Mouse (Mus musculus) intestine, embryonic 16.5 days (tissue): ENCODE measurements around the gene Ube2k. TPM values are rescaled to one million over a fixed set of nuclear protein-coding genes. Genes with fewer than 3 reads are reported as not detected.

Experiments used
- ATAC-seq: fragments of 200-750 bp; cut with Nextera tagmentation; 2 replicates; pipeline ENCODE4 v1.8.0; 2017; ENCODE audit warnings: moderate TSS enrichment, moderate library complexity
- H3K27ac ChIP-seq: fragments of 300-500 bp; sonication (generic); 2 replicates; pipeline ENCODE4 v1.5.1; 2014; ENCODE audit warnings: mild to moderate bottlenecking, low read length
- H3K27me3 ChIP-seq: fragments of 300-500 bp; sonication (generic); replicated peaks from 2 replicates; pipeline ENCODE4 v1.6.1; 2014; ENCODE audit warnings: low read length, control low read depth, mixed read lengths; ENCODE audit not compliant: control insufficient read depth, insufficient read depth
- H3K36me3 ChIP-seq: fragments of 300-500 bp; sonication (generic); 2 replicates; pipeline ENCODE4 v1.6.1; 2014; ENCODE audit warnings: low read length, control low read depth; ENCODE audit not compliant: control insufficient read depth, insufficient read depth
- H3K4me1 ChIP-seq: fragments of 300-500 bp; sonication (generic); 2 replicates; pipeline ENCODE4 v1.6.1; 2014; ENCODE audit warnings: low read length, control low read depth, mixed read lengths; ENCODE audit not compliant: control insufficient read depth, insufficient read depth
- H3K4me2 ChIP-seq: fragments of 300-500 bp; sonication (generic); 2 replicates; pipeline ENCODE4 v1.6.1; 2014; ENCODE audit warnings: low read depth, low read length, control low read depth
- H3K4me3 ChIP-seq: fragments of 300-500 bp; sonication (generic); 2 replicates; pipeline ENCODE4 v1.5.1; 2014; ENCODE audit warnings: mild to moderate bottlenecking, low read length
- H3K9ac ChIP-seq: fragments of 300-500 bp; sonication (generic); 2 replicates; pipeline ENCODE4 v1.6.1; 2014; ENCODE audit warnings: low read depth, low read length
- H3K9me3 ChIP-seq: fragments of 300-500 bp; sonication (generic); 2 replicates; pipeline ENCODE4 v1.6.1; 2016; ENCODE audit warnings: low read length, control low read depth; ENCODE audit not compliant: control insufficient read depth
- WGBS: fragments of 180-500 bp; shearing (Covaris S2); extraction: QIAGEN DNeasy Blood & Tissue Kit; methylation state at CpG from one replicate; pipeline ENCODE4 v1.1.7; 2014; 5-methylcytosine and 5-hydroxymethylcytosine counted together
- polyA plus RNA-seq: library from polyadenylated mRNA; unstranded; fragments of >200 nt; fragmentation: Nextera tagmentation; extraction: Ambion mirVana; gene quantifications from 2 replicates; pipeline ENCODE4 v1.2.1, GENCODE M21; 2015

Ube2k gene
- polyA plus RNA-seq, 1 experiment from 2014 or later: 129 TPM

DNA sequence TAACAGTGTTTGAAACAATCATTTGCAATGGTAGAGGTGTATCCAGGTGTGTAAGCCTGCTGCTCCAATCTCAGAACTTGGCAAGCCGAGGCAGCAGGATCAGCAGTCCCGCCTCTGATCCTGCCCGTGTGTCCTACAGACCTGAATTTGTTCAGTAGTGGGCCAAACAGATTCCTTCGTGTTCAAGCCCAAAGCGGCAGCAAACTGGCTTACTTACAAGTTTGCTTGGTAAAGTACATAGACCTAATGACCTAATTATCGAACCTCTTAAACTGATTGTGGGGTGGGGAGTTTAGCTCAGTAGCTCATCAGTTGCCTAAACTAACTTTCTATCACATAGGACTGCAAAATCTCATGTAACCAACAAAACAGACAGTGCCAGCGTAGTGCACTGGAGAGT is 62.6 kb downstream of the Ube2k start:
- Histone ChIP-seq H3K9ac (no peak overlapping the region), H3K9me3 (no peaks in the 10 kb centered on the region), H3K4me1 (no peaks in the 10 kb centered on the region), H3K36me3 (no peaks in the 10 kb centered on the region), H3K4me2 (no peak overlapping the region), H3K4me3 (no peak overlapping the region), H3K27ac (no peak overlapping the region), H3K27me3 (no peaks in the 10 kb centered on the region)
- WGBS: 90% methylated on average over 7 of the region's 7 CpGs
- no peak for ATAC-seq

DNA sequence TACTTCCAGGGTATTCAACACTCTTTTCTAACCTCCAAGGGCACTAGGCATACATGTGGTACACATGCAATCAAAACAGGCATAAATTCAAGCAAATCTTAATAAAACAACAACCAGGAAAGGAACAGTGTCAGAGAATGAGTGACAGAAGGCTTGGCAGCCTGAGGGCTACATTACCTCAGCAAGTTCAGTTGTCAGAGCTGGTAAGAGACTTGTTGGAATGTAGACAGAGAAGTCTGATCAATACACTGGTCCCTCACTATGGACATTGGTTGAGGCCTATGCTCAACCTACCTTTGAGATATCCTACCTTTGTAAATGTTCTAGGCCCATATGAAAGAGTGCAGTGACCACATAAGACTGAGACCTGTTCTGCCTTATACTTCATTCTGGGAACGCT is 69.8 kb downstream of the Ube2k start:
- no peak for ATAC-seq

DNA sequence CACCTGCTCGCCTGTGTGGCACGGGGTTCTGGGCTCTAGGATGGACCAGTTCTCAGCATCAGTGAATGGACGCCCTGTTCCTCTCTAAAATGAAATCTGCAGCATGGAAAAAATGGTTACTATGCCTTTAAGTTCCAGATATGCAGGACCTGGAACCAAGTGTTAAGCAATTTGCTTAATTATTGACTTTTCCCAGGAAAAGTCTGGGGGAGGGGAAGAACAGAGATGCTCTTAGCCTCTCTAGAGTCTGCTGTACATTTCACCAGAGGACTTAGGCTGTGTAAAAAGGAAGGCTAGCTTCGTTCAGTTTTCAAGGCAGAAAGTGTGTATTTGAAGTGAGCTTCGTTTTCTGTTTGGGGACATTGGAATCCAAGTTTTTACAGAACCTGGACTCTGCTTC is 72.7 kb downstream of the Ube2k start:
- 81% methylated on average over 5 of the region's 5 CpGs for WGBS
- H3K9ac ChIP-seq: no peak overlapping the region
- H3K36me3 ChIP-seq: no peaks in the 10 kb centered on the region
- no peaks in the 10 kb centered on the region for H3K27me3 ChIP-seq
- H3K9me3 ChIP-seq: no peaks in the 10 kb centered on the region
- peak; percentile 82 for ATAC-seq
- no peak overlapping the region for H3K27ac ChIP-seq
- no peak overlapping the region for H3K4me2 ChIP-seq
- H3K4me3 ChIP-seq: no peak overlapping the region
- H3K4me1 ChIP-seq: no peaks in the 10 kb centered on the region

More for the DNA sequence above, 69.8 kb downstream of the Ube2k start:
- no peaks in the 10 kb centered on the region for H3K36me3 ChIP-seq
- H3K9ac ChIP-seq: no peak overlapping the region
- 94% methylated on average over 1 of the region's 1 CpGs for WGBS
- no peaks in the 10 kb centered on the region for H3K27me3 ChIP-seq
- no peak overlapping the region for H3K4me2 ChIP-seq
- H3K9me3 ChIP-seq: no peaks in the 10 kb centered on the region
- no peaks in the 10 kb centered on the region for H3K4me1 ChIP-seq
- no peak overlapping the region for H3K4me3 ChIP-seq
- no peak overlapping the region for H3K27ac ChIP-seq

DNA sequence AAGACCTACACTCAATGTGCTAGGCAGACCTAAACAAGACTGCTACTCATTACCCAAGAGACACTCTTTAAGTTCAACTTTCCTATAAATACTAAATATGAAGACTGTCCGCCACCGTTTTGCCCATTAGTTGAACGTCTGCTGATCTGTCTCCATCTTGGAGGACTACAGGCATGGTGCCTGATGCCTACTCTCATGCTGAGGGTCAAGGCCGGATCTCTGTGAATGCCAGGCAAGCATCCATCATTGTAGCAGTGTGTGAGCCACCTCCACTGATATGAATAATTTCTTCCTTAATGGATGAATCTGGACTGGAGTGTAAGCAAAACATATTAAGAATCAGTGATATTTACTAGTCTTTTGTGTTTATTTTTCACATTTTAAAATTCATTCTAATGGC is 73.5 kb downstream of the Ube2k start:
- Histone ChIP-seq H3K36me3 (peaks cover 6% of the 10 kb centered on the region; the same call in 1 of the 2 replicates), H3K27ac (no peak overlapping the region), H3K9ac (no peak overlapping the region), H3K27me3 (no peaks in the 10 kb centered on the region), H3K9me3 (no peaks in the 10 kb centered on the region), H3K4me2 (no peak overlapping the region), H3K4me1 (no peaks in the 10 kb centered on the region), H3K4me3 (no peak overlapping the region)
- no peak for ATAC-seq
- WGBS: 85% methylated on average over 4 of the region's 4 CpGs

DNA sequence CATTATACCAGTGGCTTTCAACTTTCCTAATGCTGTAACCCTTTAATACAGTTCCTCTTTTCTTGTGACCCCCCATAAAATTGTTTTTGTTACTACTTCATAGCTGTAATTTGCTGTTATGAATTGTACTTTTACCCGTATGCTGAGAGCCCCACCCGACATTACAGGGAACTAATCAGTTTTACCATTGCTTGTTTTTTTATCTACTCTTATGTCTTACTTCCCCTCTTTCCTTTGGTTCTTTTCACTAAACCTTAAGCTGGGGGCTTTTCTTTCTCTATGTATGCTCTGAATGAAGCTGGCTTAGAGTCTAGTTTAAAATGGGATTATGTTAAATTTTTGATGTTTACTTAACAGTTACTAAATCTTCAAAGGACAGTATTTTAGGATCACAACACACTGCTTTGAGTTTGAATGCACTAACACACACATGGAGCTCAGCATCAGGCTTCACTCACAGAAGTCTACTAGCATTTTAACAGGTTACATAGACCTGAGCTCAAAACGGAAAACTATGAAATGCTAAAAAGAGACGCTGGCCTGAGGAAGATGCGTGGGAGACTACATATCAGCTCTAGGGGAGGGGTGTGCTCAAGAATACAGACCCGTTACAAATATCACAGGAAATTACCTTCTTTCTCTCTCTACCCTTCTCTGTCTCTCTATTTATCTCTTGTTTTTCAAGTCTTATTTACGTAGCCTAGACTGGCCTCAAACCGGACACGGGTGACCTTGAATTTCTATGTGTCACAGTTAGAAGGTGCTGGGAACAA is 76.3 kb downstream of the Ube2k start:
- no peak overlapping the region for H3K4me2 ChIP-seq
- H3K27me3 ChIP-seq: no peaks in the 10 kb centered on the region
- no peak overlapping the region for H3K4me3 ChIP-seq
- H3K27ac ChIP-seq: no peak overlapping the region
- H3K36me3 ChIP-seq: peaks cover 6% of the 10 kb centered on the region; the same call in 1 of the 2 replicates
- WGBS: 75% methylated on average over 9 of the region's 9 CpGs
- H3K9ac ChIP-seq: no peak overlapping the region
- H3K4me1 ChIP-seq: no peaks in the 10 kb centered on the region
- no peaks in the 10 kb centered on the region for H3K9me3 ChIP-seq
- no peak for ATAC-seq

DNA sequence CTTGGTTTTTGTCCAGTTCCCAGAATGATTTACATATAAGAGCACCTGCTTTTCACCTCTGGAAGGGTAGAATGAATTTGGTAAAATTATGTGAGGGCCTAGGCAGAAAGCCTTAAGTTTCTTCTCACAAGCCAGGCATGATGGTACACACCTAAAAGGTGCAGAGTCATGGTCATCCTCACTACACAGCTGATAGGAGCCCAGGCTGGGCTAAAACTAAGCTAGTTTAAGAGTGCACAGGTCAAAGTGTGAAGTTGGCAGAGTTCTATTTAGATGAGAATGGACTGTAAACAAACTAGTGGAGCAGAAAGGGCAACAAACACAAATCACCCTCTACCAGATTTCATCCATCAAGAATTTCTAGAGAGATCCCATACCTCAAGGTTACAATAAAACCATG is 87.3 kb downstream of the Ube2k start:
- no peak overlapping the region for H3K9ac ChIP-seq
- H3K27ac ChIP-seq: no peak overlapping the region
- H3K27me3 ChIP-seq: no peaks in the 10 kb centered on the region
- H3K9me3 ChIP-seq: no peaks in the 10 kb centered on the region
- no peaks in the 10 kb centered on the region for H3K4me1 ChIP-seq
- peaks cover 7% of the 10 kb centered on the region for H3K36me3 ChIP-seq
- H3K4me2 ChIP-seq: no peak overlapping the region
- H3K4me3 ChIP-seq: no peak overlapping the region
- no peak for ATAC-seq

DNA sequence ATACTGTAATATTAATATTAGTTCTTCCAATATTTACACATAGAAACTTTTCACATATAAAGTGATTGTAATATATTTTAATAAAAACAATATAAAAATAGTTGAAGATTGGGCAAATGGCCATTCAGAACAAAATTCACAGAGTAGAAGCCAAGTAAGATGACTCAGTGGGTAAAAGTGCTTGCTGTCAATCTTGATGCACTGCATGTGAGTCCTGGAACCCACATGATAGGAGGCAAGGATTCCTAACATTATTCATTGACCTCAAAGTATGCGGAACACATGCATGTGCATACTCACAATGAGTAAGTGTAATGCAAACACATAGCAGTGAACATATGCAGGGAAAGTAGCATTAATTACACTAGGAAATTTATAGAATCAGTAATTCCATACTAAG is 101.9 kb downstream of the Ube2k start:
- H3K27me3 ChIP-seq: no peaks in the 10 kb centered on the region
- no peak overlapping the region for H3K9ac ChIP-seq
- no peaks in the 10 kb centered on the region for H3K9me3 ChIP-seq
- no peak for ATAC-seq
- peaks cover 8% of the 10 kb centered on the region for H3K36me3 ChIP-seq
- no peaks in the 10 kb centered on the region for H3K4me1 ChIP-seq
- H3K27ac ChIP-seq: no peak overlapping the region
- no peak overlapping the region for H3K4me3 ChIP-seq
- WGBS: 94% methylated on average over 1 of the region's 1 CpGs
- no peak overlapping the region for H3K4me2 ChIP-seq

Other genes starting within 250 kb of the Ube2k start
- 50.7 and 63.4 TPM in 2 replicates for gene Rfc1, start 201.6 kb upstream of the Ube2k start, polyA plus RNA-seq
- gene Klb, start 188.9 kb upstream of the Ube2k start, polyA plus RNA-seq: 2.9 and 4.0 TPM in 2 replicates
- gene Rpl9, start 145.8 kb upstream of the Ube2k start, polyA plus RNA-seq: 937 and 1,015 TPM in 2 replicates
- 49.2 and 56.4 TPM in 2 replicates for gene Lias, start 145.7 kb upstream of the Ube2k start, polyA plus RNA-seq
- gene Ugdh, start 101.3 kb upstream of the Ube2k start, polyA plus RNA-seq: 266 and 271 TPM in 2 replicates
- not detected in 2 replicates for gene Gm43552, start 44.4 kb upstream of the Ube2k start, polyA plus RNA-seq
- gene Smim14, start within 50 bp of the Ube2k start, polyA plus RNA-seq: 153 and 159 TPM in 2 replicates
- gene Pds5a, start 161.0 kb downstream of the Ube2k start, polyA plus RNA-seq: 31.2 and 33.4 TPM in 2 replicates
- gene N4bp2, start 226.3 kb downstream of the Ube2k start, polyA plus RNA-seq: 16.4 and 16.8 TPM in 2 replicates